Mouse (Mus musculus) heart, embryonic 14.5 days (tissue): ENCODE results near the gene Rapgef5. TPM values are rescaled to one million over a fixed set of nuclear protein-coding genes. Genes with fewer than 3 reads are reported as not detected.
A peak's percentile ranks its signal among the peaks of the same experiment; 100 is the strongest.

Experiments used
- ATAC-seq: fragments of 200-750 bp; cut with Nextera tagmentation; 2 replicates; pipeline ENCODE4 v1.8.0; 2017; ENCODE audit warnings: low read depth, moderate TSS enrichment; ENCODE audit not compliant: insufficient number of reproducible peaks, insufficient read depth, low FRiP score
- H3K27ac ChIP-seq, 2 experiments: fragments of 200-500 bp in 1 of 2; fragments of 300-500 bp in 1 of 2; sonication (generic) in 1 of 2; replicated peaks in 1 of 2; 2 replicates each; pipeline ENCODE4 v1.5.1; 2012 to 2014; ENCODE audit warnings: low read depth in 2 of 2, low read length in 2 of 2, control low read depth in 1 of 2, mild to moderate bottlenecking in 1 of 2, mixed read lengths in 1 of 2; ENCODE audit not compliant: control insufficient read depth in 1 of 2, insufficient read depth in 1 of 2
- H3K27me3 ChIP-seq: fragments of 300-500 bp; sonication (generic); 2 replicates; pipeline ENCODE4 v1.6.1; 2014; ENCODE audit warnings: mild to moderate bottlenecking, low read length, control low read depth; ENCODE audit not compliant: control insufficient read depth, insufficient read depth
- H3K36me3 ChIP-seq: fragments of 300-500 bp; sonication (generic); 2 replicates; pipeline ENCODE4 v1.6.1; 2014; ENCODE audit warnings: mild to moderate bottlenecking, control low read depth, low read length, mixed read lengths; ENCODE audit not compliant: control insufficient read depth, insufficient read depth
- H3K4me1 ChIP-seq, 2 experiments: fragments of 200-500 bp in 1 of 2; fragments of 300-500 bp in 1 of 2; sonication (generic) in 1 of 2; 2 replicates each; pipeline ENCODE4 v1.6.1; 2012 to 2014; ENCODE audit warnings: low read length in 2 of 2, control low read depth in 1 of 2, mixed read lengths in 1 of 2; ENCODE audit not compliant: control insufficient read depth in 2 of 2, insufficient read depth in 2 of 2
- H3K4me2 ChIP-seq: fragments of 300-500 bp; sonication (generic); 2 replicates; pipeline ENCODE4 v1.6.1; 2014; ENCODE audit warnings: mild to moderate bottlenecking, low read length
- H3K4me3 ChIP-seq, 2 experiments: fragments of 200-500 bp in 1 of 2; fragments of 300-500 bp in 1 of 2; sonication (generic) in 1 of 2; 2 replicates each; pipeline ENCODE4 v1.5.1; 2012 to 2014; ENCODE audit warnings: low read length in 2 of 2, mild to moderate bottlenecking in 2 of 2, control low read depth in 1 of 2, low read depth in 1 of 2, moderate library complexity in 1 of 2; ENCODE audit not compliant: control insufficient read depth in 1 of 2, insufficient read depth in 1 of 2
- H3K9ac ChIP-seq: fragments of 300-500 bp; sonication (generic); 2 replicates; pipeline ENCODE4 v1.6.1; 2014; ENCODE audit warnings: mild to moderate bottlenecking, low read length
- H3K9me3 ChIP-seq: fragments of 300-500 bp; sonication (generic); 2 replicates; pipeline ENCODE4 v1.6.1; 2016; ENCODE audit warnings: low read length, control low read depth; ENCODE audit not compliant: control insufficient read depth
- WGBS: fragments of 180-500 bp; shearing (Covaris S2); extraction: QIAGEN DNeasy Blood & Tissue Kit; methylation state at CpG from one replicate; pipeline ENCODE4 v1.1.7; 2014; 5-methylcytosine and 5-hydroxymethylcytosine counted together
- polyA plus RNA-seq: library from polyadenylated mRNA; unstranded; fragments of >200 nt; fragmentation: Nextera tagmentation; extraction: Ambion mirVana; gene quantifications from 2 replicates; pipeline ENCODE4 v1.2.1, GENCODE M21; 2014

The Rapgef5 gene
- polyA plus RNA-seq, 1 experiment from 2014 or later, result 19.6 TPM

GRCm38 (mm10) chr12:117771156-117771555, 254.9 kb downstream of the Rapgef5 start:
- Histone ChIP-seq H3K9ac (no peak overlapping the region), H3K4me2 (no peak overlapping the region), H3K4me3 (no peak overlapping the region), H3K27ac (no peak overlapping the region), H3K9me3 (0 out of 2 replicates have a peak, but pooled peaks cover 3% of the 10 kb centered on the region), H3K4me1 (no peaks in the 10 kb centered on the region), H3K27me3 (no peaks in the 10 kb centered on the region), H3K36me3 (no peaks in the 10 kb centered on the region)
- no peak for ATAC-seq
- WGBS, result 89% methylated on average over 4 of the region's 4 CpGs

- H3K9me3 ChIP-seq, result no peaks in the 10 kb centered on the region
- no peak overlapping the region for H3K27ac ChIP-seq
- 2% methylated on average over 2 of the region's 2 CpGs for WGBS
- H3K36me3 ChIP-seq, result no peaks in the 10 kb centered on the region
- H3K4me3 ChIP-seq, result no peak overlapping the region
- no peak overlapping the region for H3K9ac ChIP-seq
- H3K4me1 ChIP-seq, result no peaks in the 10 kb centered on the region
- no peaks in the 10 kb centered on the region for H3K27me3 ChIP-seq
- H3K4me2 ChIP-seq, result no peak overlapping the region
- no peak for ATAC-seq
Measured at GRCm38 (mm10) chr12:117772638-117773037, 256.4 kb downstream of the Rapgef5 start.

- no peak overlapping the region for H3K27ac ChIP-seq
- no peak overlapping the region for H3K4me2 ChIP-seq
- H3K36me3 ChIP-seq, result no peaks in the 10 kb centered on the region
- H3K4me1 ChIP-seq, result no peaks in the 10 kb centered on the region
- ATAC-seq, result no peak
- H3K4me3 ChIP-seq, result no peak overlapping the region
- no peak overlapping the region for H3K9ac ChIP-seq
- no peaks in the 10 kb centered on the region for H3K9me3 ChIP-seq
- 49% methylated on average over 5 of the region's 5 CpGs for WGBS
- H3K27me3 ChIP-seq, result no peaks in the 10 kb centered on the region
Measured at GRCm38 (mm10) chr12:117776841-117777240, 260.6 kb downstream of the Rapgef5 start.

GRCm38 (mm10) chr12:117781360-117781759, 265.1 kb downstream of the Rapgef5 start:
- WGBS, result 41% methylated on average over 2 of the region's 2 CpGs
- no peak for ATAC-seq

GRCm38 (mm10) chr12:117783426-117783825, 267.1 kb downstream of the Rapgef5 start:
- WGBS, result 48% methylated on average over 1 of the region's 1 CpGs
- ATAC-seq, result no peak
- no peak overlapping the region for H3K9ac ChIP-seq
- no peaks in the 10 kb centered on the region for H3K36me3 ChIP-seq
- H3K27ac ChIP-seq, result no peak overlapping the region
- H3K27me3 ChIP-seq, result no peaks in the 10 kb centered on the region
- H3K9me3 ChIP-seq, result no peaks in the 10 kb centered on the region
- peaks cover 0 to under 1% of the 10 kb centered on the region in 2 experiments; a peak in 1 of 4 replicates for H3K4me1 ChIP-seq
- H3K4me2 ChIP-seq, result no peak overlapping the region
- no peak overlapping the region for H3K4me3 ChIP-seq

More at GRCm38 (mm10) chr12:117781360-117781759, 265.1 kb downstream of the Rapgef5 start:
- no peak overlapping the region for H3K4me2 ChIP-seq
- H3K4me3 ChIP-seq, result no peak overlapping the region
- H3K4me1 ChIP-seq, result no peaks in the 10 kb centered on the region
- no peak overlapping the region for H3K9ac ChIP-seq
- no peaks in the 10 kb centered on the region for H3K27me3 ChIP-seq
- H3K36me3 ChIP-seq, result no peaks in the 10 kb centered on the region
- no peak overlapping the region for H3K27ac ChIP-seq
- no peaks in the 10 kb centered on the region for H3K9me3 ChIP-seq

GRCm38 (mm10) chr12:117786621-117787020, 270.3 kb downstream of the Rapgef5 start:
- WGBS, result 42% methylated on average over 6 of the region's 6 CpGs
- Histone ChIP-seq H3K27ac (no peak overlapping the region), H3K4me1 (peaks cover 0 to 4% of the 10 kb centered on the region in 2 experiments; a peak in 1 of 4 replicates), H3K27me3 (no peaks in the 10 kb centered on the region), H3K9ac (no peak overlapping the region), H3K36me3 (no peaks in the 10 kb centered on the region), H3K4me2 (no peak overlapping the region), H3K9me3 (no peaks in the 10 kb centered on the region), H3K4me3 (no peak overlapping the region)
- no peak for ATAC-seq

- no peaks in the 10 kb centered on the region for H3K27me3 ChIP-seq
- 8% methylated on average over 24 of the region's 24 CpGs for WGBS
Measured at GRCm38 (mm10) chr12:117788513-117789011, 272.3 kb downstream of the Rapgef5 start.

GRCm38 (mm10) chr12:117789017-117789416, 272.7 kb downstream of the Rapgef5 start:
- Histone ChIP-seq H3K4me1 (peaks cover 0 to 4% of the 10 kb centered on the region in 2 experiments; a peak in 1 of 4 replicates), H3K9me3 (no peaks in the 10 kb centered on the region), H3K4me2 (peak overlapping the region; percentile 74), H3K9ac (no peak overlapping the region; the same call in 1 of the 2 replicates), H3K27ac (no peak overlapping the region), H3K36me3 (no peaks in the 10 kb centered on the region), H3K4me3 (peak overlapping the region in 1 of 2 experiments; percentile 32; a peak in 1 of 4 replicates), H3K27me3 (no peaks in the 10 kb centered on the region)
- ATAC-seq, result no peak
- WGBS, result 42% methylated on average over 7 of the region's 7 CpGs

More at GRCm38 (mm10) chr12:117788513-117789011, 272.3 kb downstream of the Rapgef5 start:
- ATAC-seq, result no peak
- Histone ChIP-seq H3K9me3 (no peaks in the 10 kb centered on the region), H3K27ac (no peak overlapping the region), H3K4me2 (peak overlapping the region; percentile 74), H3K4me1 (peaks cover 0 to 4% of the 10 kb centered on the region in 2 experiments; a peak in 1 of 4 replicates), H3K4me3 (peak overlapping the region; percentile 32 to 38), H3K9ac (peak overlapping the region; percentile 57; the same call in 1 of the 2 replicates), H3K36me3 (no peaks in the 10 kb centered on the region)
